Mouse (Mus musculus): Measurements from ENCODE around the gene Prr5. TPM values are rescaled to one million over a fixed set of nuclear protein-coding genes. Genes with fewer than 3 reads are reported as not detected.

Prr5 gene
- 20.4 and 20.7 TPM in 2 replicates for polyA plus RNA-seq (2016; fragmentation: Nextera tagmentation; extraction: Ambion mirVana)

- ATAC-seq (ENCODE audit: insufficient number of reproducible peaks, insufficient read depth, low FRiP score, low TSS enrichment): no peak
- WGBS: 82% methylated on average over 14 of the region's 14 CpGs
Measured at GRCm38 (mm10) chr15:84668938-84669747, at the start of gene Prr5. Gene Prr5 (plus strand): TSS chr15:84669620.

GRCm38 (mm10) chr15:84620028-84620427 is 49.4 kb upstream of the Prr5 start:
- ATAC-seq (ENCODE audit: insufficient number of reproducible peaks, insufficient read depth, low FRiP score, low TSS enrichment): no peak
- Histone ChIP-seq H3K27ac (no peak overlapping the region), H3K9me3 (no peaks in the 10 kb centered on the region), H3K36me3 (no peaks in the 10 kb centered on the region), H3K4me3 (no peak overlapping the region), H3K4me1 (peaks cover 13% of the 10 kb centered on the region; the same call in 1 of the 2 replicates), H3K9ac (no peak overlapping the region), H3K4me2 (replicated peaks) (no peak overlapping the region), H3K27me3 (peaks cover 15% of the 10 kb centered on the region; the same call in 1 of the 2 replicates)
- WGBS: 63% methylated on average over 3 of the region's 3 CpGs

More at GRCm38 (mm10) chr15:84668938-84669747, at the start of gene Prr5:
- Histone ChIP-seq H3K9ac (peak within 1 kb of the TSS; percentile 15; the same call in 1 of the 2 replicates), H3K4me2 (replicated peaks) (no peak within 1 kb of the TSS), H3K4me1 (peaks cover 16% of the 10 kb centered on the region; the same call in 1 of the 2 replicates), H3K36me3 (no peaks in the 10 kb centered on the region), H3K9me3 (no peaks in the 10 kb centered on the region), H3K27ac (no peak within 1 kb of the TSS), H3K4me3 (no peak within 1 kb of the TSS), H3K27me3 (peaks cover 10% of the 10 kb centered on the region)

GRCm38 (mm10) chr15:84621722-84622428 is 47.5 kb upstream of the Prr5 start:
- H3K27me3 ChIP-seq: 0 out of 2 replicates have a peak, but pooled peaks cover 10% of the 10 kb centered on the region
- no peak overlapping the region for H3K4me2 ChIP-seq (replicated peaks)
- no peaks in the 10 kb centered on the region for H3K36me3 ChIP-seq
- H3K4me3 ChIP-seq: no peak overlapping the region
- no peaks in the 10 kb centered on the region for H3K9me3 ChIP-seq
- 30% methylated on average over 14 of the region's 14 CpGs for WGBS
- peaks cover 15% of the 10 kb centered on the region for H3K4me1 ChIP-seq
- no peak for ATAC-seq (ENCODE audit: insufficient number of reproducible peaks, insufficient read depth, low FRiP score, low TSS enrichment)
- H3K9ac ChIP-seq: no peak overlapping the region
- no peak overlapping the region for H3K27ac ChIP-seq

GRCm38 (mm10) chr15:84624870-84625269 is 44.5 kb upstream of the Prr5 start:
- Histone ChIP-seq H3K9ac (no peak overlapping the region), H3K4me1 (peaks cover 14% of the 10 kb centered on the region), H3K27me3 (0 out of 2 replicates have a peak, but pooled peaks cover 10% of the 10 kb centered on the region), H3K27ac (no peak overlapping the region), H3K4me2 (replicated peaks) (no peak overlapping the region), H3K36me3 (no peaks in the 10 kb centered on the region), H3K4me3 (no peak overlapping the region), H3K9me3 (no peaks in the 10 kb centered on the region)
- no peak for ATAC-seq (ENCODE audit: insufficient number of reproducible peaks, insufficient read depth, low FRiP score, low TSS enrichment)
- WGBS: 62% methylated on average over 9 of the region's 9 CpGs

GRCm38 (mm10) chr15:84625712-84626414 is 43.6 kb upstream of the Prr5 start:
- H3K4me1 ChIP-seq: peaks cover 14% of the 10 kb centered on the region
- H3K9ac ChIP-seq: no peak overlapping the region
- no peak overlapping the region for H3K4me3 ChIP-seq
- H3K4me2 ChIP-seq (replicated peaks): no peak overlapping the region
- H3K9me3 ChIP-seq: no peaks in the 10 kb centered on the region
- 0 out of 2 replicates have a peak, but pooled peaks cover 9% of the 10 kb centered on the region for H3K27me3 ChIP-seq
- ATAC-seq (ENCODE audit: insufficient number of reproducible peaks, insufficient read depth, low FRiP score, low TSS enrichment): peak; percentile 35; the same call in 1 of the 2 replicates
- 63% methylated on average over 6 of the region's 6 CpGs for WGBS
- no peak overlapping the region for H3K27ac ChIP-seq
- H3K36me3 ChIP-seq: no peaks in the 10 kb centered on the region

- no peak overlapping the region for H3K4me2 ChIP-seq (replicated peaks)
- no peaks in the 10 kb centered on the region for H3K9me3 ChIP-seq
- H3K27me3 ChIP-seq: 0 out of 2 replicates have a peak, but pooled peaks cover 1% of the 10 kb centered on the region
- no peak for ATAC-seq (ENCODE audit: insufficient number of reproducible peaks, insufficient read depth, low FRiP score, low TSS enrichment)
- no peak overlapping the region for H3K4me3 ChIP-seq
- WGBS: 70% methylated on average over 5 of the region's 5 CpGs
- no peak overlapping the region for H3K9ac ChIP-seq
- peaks cover 14% of the 10 kb centered on the region for H3K4me1 ChIP-seq
- no peaks in the 10 kb centered on the region for H3K36me3 ChIP-seq
- no peak overlapping the region for H3K27ac ChIP-seq
Measured at GRCm38 (mm10) chr15:84627308-84627707, 42.1 kb upstream of the Prr5 start.

- ATAC-seq (ENCODE audit: insufficient number of reproducible peaks, insufficient read depth, low FRiP score, low TSS enrichment): no peak
- 14% methylated on average over 3 of the region's 3 CpGs for WGBS
- H3K9me3 ChIP-seq: no peaks in the 10 kb centered on the region
- no peak overlapping the region for H3K27ac ChIP-seq
- H3K4me2 ChIP-seq (replicated peaks): no peak overlapping the region
- H3K4me1 ChIP-seq: peaks cover 14% of the 10 kb centered on the region
- H3K36me3 ChIP-seq: no peaks in the 10 kb centered on the region
- no peaks in the 10 kb centered on the region for H3K27me3 ChIP-seq
- no peak overlapping the region for H3K4me3 ChIP-seq
- H3K9ac ChIP-seq: no peak overlapping the region
Measured at GRCm38 (mm10) chr15:84629680-84630079, 39.7 kb upstream of the Prr5 start.

- Histone ChIP-seq H3K4me2 (replicated peaks) (no peak overlapping the region), H3K4me1 (no peaks in the 10 kb centered on the region), H3K27me3 (no peaks in the 10 kb centered on the region), H3K36me3 (no peaks in the 10 kb centered on the region), H3K4me3 (no peak overlapping the region), H3K27ac (no peak overlapping the region), H3K9ac (no peak overlapping the region), H3K9me3 (no peaks in the 10 kb centered on the region)
- WGBS: under 1% methylated on average over 7 of the region's 7 CpGs
- ATAC-seq (ENCODE audit: insufficient number of reproducible peaks, insufficient read depth, low FRiP score, low TSS enrichment): peak; percentile 64; the same call in 1 of the 2 replicates
Measured at GRCm38 (mm10) chr15:84631560-84631959, 37.9 kb upstream of the Prr5 start.

- Histone ChIP-seq H3K4me3 (no peak overlapping the region), H3K4me2 (replicated peaks) (no peak overlapping the region), H3K27me3 (no peaks in the 10 kb centered on the region), H3K27ac (no peak overlapping the region), H3K36me3 (no peaks in the 10 kb centered on the region), H3K9me3 (no peaks in the 10 kb centered on the region), H3K4me1 (peaks cover 10% of the 10 kb centered on the region), H3K9ac (no peak overlapping the region)
- WGBS: 53% methylated on average over 3 of the region's 3 CpGs
- no peak for ATAC-seq (ENCODE audit: insufficient number of reproducible peaks, insufficient read depth, low FRiP score, low TSS enrichment)
Measured at GRCm38 (mm10) chr15:84634361-84634760, 35.1 kb upstream of the Prr5 start.

GRCm38 (mm10) chr15:84638405-84638804 is 31.0 kb upstream of the Prr5 start:
- Histone ChIP-seq H3K9me3 (no peaks in the 10 kb centered on the region), H3K4me1 (peaks cover 33% of the 10 kb centered on the region), H3K27ac (peak overlapping the region; percentile 83), H3K36me3 (no peaks in the 10 kb centered on the region), H3K9ac (no peak overlapping the region; the same call in 1 of the 2 replicates), H3K4me3 (no peak overlapping the region), H3K4me2 (replicated peaks) (no peak overlapping the region), H3K27me3 (no peaks in the 10 kb centered on the region)
- no peak for ATAC-seq (ENCODE audit: insufficient number of reproducible peaks, insufficient read depth, low FRiP score, low TSS enrichment)

- no peaks in the 10 kb centered on the region for H3K9me3 ChIP-seq
- no peak overlapping the region; the same call in 1 of the 2 replicates for H3K9ac ChIP-seq
- H3K4me2 ChIP-seq (replicated peaks): no peak overlapping the region
- H3K27me3 ChIP-seq: no peaks in the 10 kb centered on the region
- H3K27ac ChIP-seq: peak overlapping the region; percentile 83
- no peak for ATAC-seq (ENCODE audit: insufficient number of reproducible peaks, insufficient read depth, low FRiP score, low TSS enrichment)
- WGBS: 27% methylated on average over 5 of the region's 5 CpGs
- peaks cover 34% of the 10 kb centered on the region for H3K4me1 ChIP-seq
- H3K4me3 ChIP-seq: no peak overlapping the region
- no peaks in the 10 kb centered on the region for H3K36me3 ChIP-seq
Measured at GRCm38 (mm10) chr15:84639072-84639450, 30.4 kb upstream of the Prr5 start.

Measured in embryonic facial prominence, embryonic 12.5 days (tissue).